Mouse (Mus musculus): ENCODE data around the gene Sema4g. TPM values are rescaled to one million over a fixed set of nuclear protein-coding genes. Genes with fewer than 3 reads are reported as not detected.

Gene Sema4g
- total and polyA plus RNA-seq, 2 experiments from 2014 or later: 18.7 to 63.2 TPM

DNA sequence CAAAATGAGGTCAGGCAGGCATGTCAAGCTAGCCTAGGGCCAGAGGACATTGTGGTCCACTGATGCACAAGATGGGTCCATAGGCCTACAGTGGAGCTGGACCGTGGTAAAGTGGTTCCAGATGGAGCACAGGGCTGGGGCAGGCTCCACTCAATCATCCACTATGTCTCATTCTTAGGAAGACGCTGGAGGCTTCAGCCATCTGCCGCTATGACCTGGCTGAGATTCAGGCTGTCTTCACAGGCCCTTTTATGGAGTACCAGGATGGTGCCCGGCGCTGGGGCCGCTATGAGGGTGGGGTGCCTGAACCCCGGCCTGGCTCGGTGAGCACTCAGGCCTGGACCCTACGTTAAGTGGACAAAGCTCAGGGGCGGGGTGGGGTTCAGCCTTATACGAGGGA is 8.9 kb downstream of the Sema4g start:
- H3K27me3 ChIP-seq (ENCODE audit: insufficient read depth, low read length): no peaks in the 10 kb centered on the region
- H3K9ac ChIP-seq (replicated peaks; ENCODE audit: low read length, poor library complexity, severe bottlenecking): no peak overlapping the region
- H3K9me3 ChIP-seq (ENCODE audit: low read length): no peaks in the 10 kb centered on the region
- WGBS: 86% methylated on average over 11 of the region's 11 CpGs
- ATAC-seq (ENCODE audit: low FRiP score) (0 out of 2 replicates have a peak, but pooled peaks have one; percentile 20), DNase-seq (ENCODE audit: low spot score) (no peak)
- TF ChIP-seq CTCF (IDR thresholded peaks at IDR 0.05): no peak
- H3K4me2 ChIP-seq (ENCODE audit: low read depth, low read length, poor library complexity, severe bottlenecking): no peak overlapping the region
- no peaks in the 10 kb centered on the region for H3K4me1 ChIP-seq (ENCODE audit: insufficient read depth, low read length)
- no peak overlapping the region for H3K27ac ChIP-seq (ENCODE audit: low read depth, low read length)
- H3K36me3 ChIP-seq (ENCODE audit: insufficient read depth, low read length): peaks cover 63% of the 10 kb centered on the region
- H3K4me3 ChIP-seq (ENCODE audit: low read depth, low read length): no peak overlapping the region

DNA sequence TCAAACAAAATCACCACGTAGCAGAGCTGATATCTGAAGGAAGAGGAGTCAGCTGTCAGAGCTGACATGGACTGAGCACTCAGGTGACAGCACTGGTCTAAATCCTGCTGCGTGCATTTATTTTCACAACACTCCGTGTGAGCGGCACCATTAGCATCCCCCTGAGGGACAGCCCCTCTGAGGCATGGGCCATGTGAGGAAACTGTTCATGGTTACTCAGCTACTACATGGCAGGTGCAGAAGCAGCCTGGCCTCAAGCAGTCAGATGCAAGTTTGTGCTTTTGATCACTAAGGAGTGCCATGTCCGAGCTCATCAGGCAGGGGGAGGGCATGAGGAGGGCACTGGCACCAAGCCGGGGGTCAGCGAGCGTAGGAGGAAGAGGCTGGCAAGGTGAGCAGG is 10.7 kb downstream of the Sema4g start:
- Histone ChIP-seq H3K27ac (ENCODE audit: low read depth, low read length) (no peak overlapping the region), H3K27me3 (ENCODE audit: insufficient read depth, low read length) (no peaks in the 10 kb centered on the region), H3K4me3 (ENCODE audit: low read depth, low read length) (no peak overlapping the region), H3K9ac (replicated peaks; ENCODE audit: low read length, poor library complexity, severe bottlenecking) (no peak overlapping the region), H3K9me3 (ENCODE audit: low read length) (no peaks in the 10 kb centered on the region), H3K36me3 (ENCODE audit: insufficient read depth, low read length) (peaks cover 67% of the 10 kb centered on the region), H3K4me1 (ENCODE audit: insufficient read depth, low read length) (no peaks in the 10 kb centered on the region), H3K4me2 (ENCODE audit: low read depth, low read length, poor library complexity, severe bottlenecking) (no peak overlapping the region)
- WGBS: 87% methylated on average over 8 of the region's 8 CpGs
- ATAC-seq (ENCODE audit: low FRiP score) (no peak), DNase-seq (ENCODE audit: low spot score) (no peak)
- TF ChIP-seq CTCF (IDR thresholded peaks at IDR 0.05): no peak

GRCm38 (mm10) chr19:45002301-45002700 is 13.4 kb downstream of the Sema4g start:
- no peak for DNase-seq (ENCODE audit: low spot score)
- Histone ChIP-seq H3K4me1 (ENCODE audit: insufficient read depth, low read length) (peaks cover 8% of the 10 kb centered on the region; the same call in 1 of the 2 replicates), H3K36me3 (ENCODE audit: insufficient read depth, low read length) (peaks cover 54% of the 10 kb centered on the region), H3K4me3 (ENCODE audit: low read depth, low read length) (no peak overlapping the region), H3K9me3 (ENCODE audit: low read length) (no peaks in the 10 kb centered on the region), H3K4me2 (ENCODE audit: low read depth, low read length, poor library complexity, severe bottlenecking) (no peak overlapping the region), H3K27me3 (ENCODE audit: insufficient read depth, low read length) (no peaks in the 10 kb centered on the region), H3K9ac (replicated peaks; ENCODE audit: low read length, poor library complexity, severe bottlenecking) (no peak overlapping the region), H3K27ac (ENCODE audit: low read depth, low read length) (no peak overlapping the region)
- peak; percentile 49 for TF ChIP-seq CTCF (IDR thresholded peaks at IDR 0.05)
- 60% methylated on average over 3 of the region's 3 CpGs for WGBS
- no peak for ATAC-seq (ENCODE audit: low FRiP score)

- no peaks in the 10 kb centered on the region for H3K27me3 ChIP-seq (ENCODE audit: insufficient read depth, low read length)
- no peak overlapping the region for H3K27ac ChIP-seq (ENCODE audit: low read depth, low read length)
- TF ChIP-seq CTCF (IDR thresholded peaks at IDR 0.05): no peak
- H3K9me3 ChIP-seq (ENCODE audit: low read length): no peaks in the 10 kb centered on the region
- H3K9ac ChIP-seq (replicated peaks; ENCODE audit: low read length, poor library complexity, severe bottlenecking): no peak overlapping the region
- DNase-seq (ENCODE audit: low spot score) (no peak), ATAC-seq (ENCODE audit: low FRiP score) (no peak)
- peaks cover 11% of the 10 kb centered on the region; the same call in 1 of the 2 replicates for H3K4me1 ChIP-seq (ENCODE audit: insufficient read depth, low read length)
- no peak overlapping the region for H3K4me2 ChIP-seq (ENCODE audit: low read depth, low read length, poor library complexity, severe bottlenecking)
- H3K36me3 ChIP-seq (ENCODE audit: insufficient read depth, low read length): peaks cover 42% of the 10 kb centered on the region
- no peak overlapping the region for H3K4me3 ChIP-seq (ENCODE audit: low read depth, low read length)
- WGBS: 87% methylated on average over 7 of the region's 7 CpGs
Measured at GRCm38 (mm10) chr19:45003740-45004516, 15.0 kb downstream of the Sema4g start.

DNA sequence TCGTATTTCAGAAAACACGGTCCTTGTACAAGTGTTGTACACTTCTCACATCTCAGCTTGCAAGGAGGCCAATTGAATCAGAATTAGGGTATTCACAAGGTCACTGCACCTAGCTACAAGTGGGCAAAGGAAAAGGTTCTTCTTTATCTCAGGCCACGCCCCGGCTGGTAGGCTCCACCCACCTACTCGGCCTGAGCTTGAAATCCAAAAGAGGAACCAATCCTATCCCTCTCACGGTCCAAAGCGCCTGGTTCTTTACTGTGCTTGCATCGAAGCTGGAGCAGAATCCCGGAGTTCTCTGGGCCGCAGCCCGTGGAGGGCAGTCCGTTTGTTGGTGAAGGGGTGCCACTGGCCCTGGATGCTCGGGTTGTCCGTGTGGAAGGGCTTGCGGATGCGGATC is 16.5 kb downstream of the Sema4g start, which contains the start of gene Twnk:
Gene Twnk (plus strand): TSS at position 220 of the 400 bp plus-strand sequence.
- no peaks in the 10 kb centered on the region for H3K9me3 ChIP-seq (ENCODE audit: low read length)
- peak within 1 kb of the TSS; percentile 89 for H3K4me2 ChIP-seq (ENCODE audit: low read depth, low read length, poor library complexity, severe bottlenecking)
- H3K4me1 ChIP-seq (ENCODE audit: insufficient read depth, low read length): peaks cover 11% of the 10 kb centered on the region; the same call in 1 of the 2 replicates
- H3K36me3 ChIP-seq (ENCODE audit: insufficient read depth, low read length): peaks cover 38% of the 10 kb centered on the region
- 9% methylated on average over 16 of the region's 16 CpGs for WGBS
- TF ChIP-seq CTCF (IDR thresholded peaks at IDR 0.05): no peak
- DNase-seq (ENCODE audit: low spot score) (peak; percentile 50), ATAC-seq (ENCODE audit: low FRiP score) (no peak)
- peak within 1 kb of the TSS; percentile 75 for H3K9ac ChIP-seq (replicated peaks; ENCODE audit: low read length, poor library complexity, severe bottlenecking)
- H3K27ac ChIP-seq (ENCODE audit: low read depth, low read length): peak within 1 kb of the TSS; percentile 63
- H3K27me3 ChIP-seq (ENCODE audit: insufficient read depth, low read length): no peaks in the 10 kb centered on the region
- H3K4me3 ChIP-seq (ENCODE audit: low read depth, low read length): peak within 1 kb of the TSS; percentile 68
